Mouse (Mus musculus) cerebellum, adult 2 months (tissue): ENCODE measurements at regions not wholly inside any gene's neighbourhood (a gene's known extent, or its start where the extent isn't known, plus 50 kb on each side); places are given as distances from the start of the nearest gene placed in this dataset.

Source experiments
- CTCF ChIP-seq: fragments of 200-500 bp; IDR thresholded peaks from 2 replicates; pipeline ENCODE4 v1.5.1; 2011; ENCODE audit warnings: low read depth, mild to moderate bottlenecking, control low read depth, low read length, moderate library complexity, borderline replicate concordance; ENCODE audit not compliant: insufficient read depth
- POLR2A ChIP-seq: fragments of 200-500 bp; IDR thresholded peaks from 2 replicates; pipeline ENCODE4 v1.6.1; 2011; ENCODE audit warnings: low read length, control low read depth, borderline replicate concordance; ENCODE audit not compliant: insufficient read depth

GRCm38 (mm10) chr17:79461681-79462091 lies 106.8 kb upstream of the Cdc42ep3 start:
- TF ChIP-seq CTCF (no peak), POLR2A (no peak)
